Comparison of ENCODE assay signal across 8 mouse cellular contexts in the genomic region with DNA sequence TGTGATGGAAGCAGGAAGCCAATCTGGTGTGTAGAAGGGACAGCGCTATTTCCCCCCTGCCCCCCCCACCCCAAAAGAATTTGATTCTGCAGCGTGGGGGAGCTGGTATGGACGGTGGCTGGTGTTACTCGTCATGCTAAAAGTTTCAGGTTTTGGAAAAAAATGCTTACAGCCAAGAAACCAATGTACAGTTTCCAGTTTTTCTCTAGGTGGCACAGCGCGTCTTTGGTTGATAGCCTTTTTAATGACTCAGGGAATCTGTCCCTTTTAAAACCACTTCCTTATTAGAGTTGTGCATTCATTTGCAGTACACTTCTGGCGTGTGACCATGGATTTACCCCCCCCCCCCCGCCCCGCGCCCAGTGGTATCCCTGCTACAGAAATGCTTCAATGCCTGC. TPM values are rescaled to one million over a fixed set of nuclear protein-coding genes. Genes with fewer than 3 reads are reported as not detected.
A peak's percentile ranks its signal among the peaks of the same experiment; 100 is the strongest.
DNase-seq lines count a peak whose midpoint lies in the region; ATAC-seq and TF ChIP-seq lines count a peak whose summit lies in the region.

No protein-coding gene starts in this region.

- peak overlapping the region; percentile 95 for H3K4me2 ChIP-seq in forebrain, embryonic 12.5 days
- peak overlapping the region; percentile 91 for H3K4me2 ChIP-seq in limb, embryonic 12.5 days
- peak overlapping the region; percentile 84 for H3K4me2 ChIP-seq in neural tube, embryonic 15.5 days

- H3K4me1 ChIP-seq in forebrain, embryonic 12.5 days, result peaks cover 19% of the 10 kb centered on the region
- H3K4me1 ChIP-seq in limb, embryonic 12.5 days (replicated peaks), result peaks cover 32% of the 10 kb centered on the region
- peaks cover 25% of the 10 kb centered on the region for H3K4me1 ChIP-seq in neural tube, embryonic 15.5 days

- peaks cover 16% of the 10 kb centered on the region; the same call in 1 of the 2 replicates for H3K27me3 ChIP-seq in forebrain, embryonic 12.5 days
- peaks cover 15% of the 10 kb centered on the region for H3K27me3 ChIP-seq in limb, embryonic 12.5 days
- no peaks in the 10 kb centered on the region for H3K27me3 ChIP-seq in neural tube, embryonic 15.5 days (replicated peaks)

- H3K4me3 ChIP-seq in layer of hippocampus, adult 2 months, result peak overlapping the region; percentile 77
- H3K4me3 ChIP-seq in forebrain, embryonic 12.5 days (replicated peaks), result peak overlapping the region; percentile 77
- peak overlapping the region; percentile 73 for H3K4me3 ChIP-seq in limb, embryonic 12.5 days (replicated peaks)
- H3K4me3 ChIP-seq in neural tube, embryonic 15.5 days (replicated peaks), result peak overlapping the region; percentile 77

- DNase-seq in layer of hippocampus, adult 2 months (ENCODE audit: low spot score in 2 of 2), result no peak
- DNase-seq in layer of hippocampus, adult 9-11 months, result no peak
- DNase-seq in yolk sac, embryonic 10.5 days (ENCODE audit: low spot score), result no peak
- DNase-seq in adipocyte (ENCODE audit: low spot score), result no peak
- DNase-seq in urinary bladder, adult 18-20 months (ENCODE audit: low spot score in 2 of 2), result no peak

- H3K27ac ChIP-seq in layer of hippocampus, adult 2 months, result no peak overlapping the region
- H3K27ac ChIP-seq in forebrain, embryonic 12.5 days, result no peak overlapping the region
- no peak overlapping the region for H3K27ac ChIP-seq in limb, embryonic 12.5 days
- no peak overlapping the region for H3K27ac ChIP-seq in neural tube, embryonic 15.5 days (replicated peaks)

- no peak for ATAC-seq in forebrain, embryonic 12.5 days (ENCODE audit: low FRiP score)
- ATAC-seq in limb, embryonic 12.5 days (ENCODE audit: insufficient number of reproducible peaks, insufficient read depth, low FRiP score, low TSS enrichment, low read depth), result no peak
- ATAC-seq in neural tube, embryonic 15.5 days (ENCODE audit: low FRiP score), result no peak

- 13% methylated on average over 10 of the region's 10 CpGs for WGBS in forebrain, embryonic 12.5 days
- 20% methylated on average over 10 of the region's 10 CpGs for WGBS in limb, embryonic 12.5 days
- WGBS in neural tube, embryonic 15.5 days, result 10% methylated on average over 10 of the region's 10 CpGs

- no peak for TF ChIP-seq CTCF in layer of hippocampus, adult 2 months (conservative IDR thresholded peaks at IDR 0.05)

- peak overlapping the region; percentile 93; the same call in 1 of the 2 replicates for H3K9ac ChIP-seq in forebrain, embryonic 12.5 days
- peak overlapping the region; percentile 84; the same call in 1 of the 2 replicates for H3K9ac ChIP-seq in limb, embryonic 12.5 days (replicated peaks)
- peak overlapping the region; percentile 80; the same call in 1 of the 2 replicates for H3K9ac ChIP-seq in neural tube, embryonic 15.5 days (replicated peaks)

- H3K9me3 ChIP-seq in forebrain, embryonic 12.5 days, result no peaks in the 10 kb centered on the region
- H3K9me3 ChIP-seq in limb, embryonic 12.5 days, result no peaks in the 10 kb centered on the region
- H3K9me3 ChIP-seq in neural tube, embryonic 15.5 days (replicated peaks), result no peaks in the 10 kb centered on the region

- no peaks in the 10 kb centered on the region for H3K36me3 ChIP-seq in forebrain, embryonic 12.5 days (replicated peaks)
- no peaks in the 10 kb centered on the region for H3K36me3 ChIP-seq in limb, embryonic 12.5 days
- H3K36me3 ChIP-seq in neural tube, embryonic 15.5 days, result no peaks in the 10 kb centered on the region

RNA-seq across cellular contexts. Expression of gene Grip1, which starts 1.9 kb away (rescaled TPM):
- total RNA-seq in layer of hippocampus, adult 2 months (2021), result 10 to 100 TPM; 27.6 to 28.9 TPM
- 12.5 and 12.9 TPM in 2 replicates for polyA plus RNA-seq in forebrain, embryonic 12.5 days (2016; fragmentation: Nextera tagmentation; extraction: Ambion mirVana)
- 4.9 and 5.0 TPM in 2 replicates for polyA plus RNA-seq in limb, embryonic 12.5 days (2016; fragmentation: Nextera tagmentation; extraction: Ambion mirVana)
- polyA plus RNA-seq in neural tube, embryonic 15.5 days (2015; fragmentation: Nextera tagmentation; extraction: Ambion mirVana), result 18.3 and 21.7 TPM in 2 replicates
